Mouse (Mus musculus) kidney, embryonic 14.5 days (tissue): ENCODE data around the gene Zfp771. TPM values are rescaled to one million over a fixed set of nuclear protein-coding genes. Genes with fewer than 3 reads are reported as not detected.

Experiments
- ATAC-seq: fragments of 200-750 bp; cut with Nextera tagmentation; 2 replicates; pipeline ENCODE4 v1.8.0; 2017; ENCODE audit warnings: moderate number of reproducible peaks, mild to moderate bottlenecking, moderate TSS enrichment, moderate library complexity; ENCODE audit not compliant: low FRiP score, low TSS enrichment
- H3K27ac ChIP-seq: fragments of 300-500 bp; sonication (generic); 2 replicates; pipeline ENCODE4 v1.5.1; 2014; ENCODE audit warnings: low read depth, mild to moderate bottlenecking, low read length, moderate library complexity, mixed read lengths
- H3K27me3 ChIP-seq: fragments of 300-500 bp; sonication (generic); 2 replicates; pipeline ENCODE4 v1.6.1; 2014; ENCODE audit warnings: mild to moderate bottlenecking, low read length; ENCODE audit not compliant: control insufficient read depth, insufficient read depth
- H3K36me3 ChIP-seq: fragments of 300-500 bp; sonication (generic); 2 replicates; pipeline ENCODE4 v1.6.1; 2014; ENCODE audit warnings: low read length, mixed read lengths; ENCODE audit not compliant: control insufficient read depth, insufficient read depth
- H3K4me1 ChIP-seq: fragments of 300-500 bp; sonication (generic); 2 replicates; pipeline ENCODE4 v1.6.1; 2014; ENCODE audit warnings: low read length, mixed read lengths; ENCODE audit not compliant: control insufficient read depth, insufficient read depth
- H3K4me2 ChIP-seq: fragments of 300-500 bp; sonication (generic); replicated peaks from 2 replicates; pipeline ENCODE4 v1.6.1; 2014; ENCODE audit warnings: low read depth, mild to moderate bottlenecking, low read length
- H3K4me3 ChIP-seq: fragments of 300-500 bp; sonication (generic); 2 replicates; pipeline ENCODE4 v1.5.1; 2014; ENCODE audit warnings: mild to moderate bottlenecking, low read length
- H3K9ac ChIP-seq: fragments of 300-500 bp; sonication (generic); 2 replicates; pipeline ENCODE4 v1.6.1; 2014; ENCODE audit warnings: low read depth, mild to moderate bottlenecking, low read length, moderate library complexity
- H3K9me3 ChIP-seq: fragments of 300-500 bp; sonication (generic); 2 replicates; pipeline ENCODE4 v1.6.1; 2016; ENCODE audit warnings: low read length; ENCODE audit not compliant: control insufficient read depth
- WGBS: fragments of 180-500 bp; shearing (Covaris S2); extraction: QIAGEN DNeasy Blood & Tissue Kit; methylation state at CpG from one replicate; pipeline ENCODE4 v1.1.7; 2014; 5-methylcytosine and 5-hydroxymethylcytosine counted together
- polyA plus RNA-seq: library from polyadenylated mRNA; unstranded; fragments of >200 nt; fragmentation: Nextera tagmentation; extraction: Ambion mirVana; gene quantifications from 2 replicates; pipeline ENCODE4 v1.2.1, GENCODE M21; 2014

Zfp771 gene
- polyA plus RNA-seq, 1 experiment from 2014 or later, result 59.3 TPM

DNA sequence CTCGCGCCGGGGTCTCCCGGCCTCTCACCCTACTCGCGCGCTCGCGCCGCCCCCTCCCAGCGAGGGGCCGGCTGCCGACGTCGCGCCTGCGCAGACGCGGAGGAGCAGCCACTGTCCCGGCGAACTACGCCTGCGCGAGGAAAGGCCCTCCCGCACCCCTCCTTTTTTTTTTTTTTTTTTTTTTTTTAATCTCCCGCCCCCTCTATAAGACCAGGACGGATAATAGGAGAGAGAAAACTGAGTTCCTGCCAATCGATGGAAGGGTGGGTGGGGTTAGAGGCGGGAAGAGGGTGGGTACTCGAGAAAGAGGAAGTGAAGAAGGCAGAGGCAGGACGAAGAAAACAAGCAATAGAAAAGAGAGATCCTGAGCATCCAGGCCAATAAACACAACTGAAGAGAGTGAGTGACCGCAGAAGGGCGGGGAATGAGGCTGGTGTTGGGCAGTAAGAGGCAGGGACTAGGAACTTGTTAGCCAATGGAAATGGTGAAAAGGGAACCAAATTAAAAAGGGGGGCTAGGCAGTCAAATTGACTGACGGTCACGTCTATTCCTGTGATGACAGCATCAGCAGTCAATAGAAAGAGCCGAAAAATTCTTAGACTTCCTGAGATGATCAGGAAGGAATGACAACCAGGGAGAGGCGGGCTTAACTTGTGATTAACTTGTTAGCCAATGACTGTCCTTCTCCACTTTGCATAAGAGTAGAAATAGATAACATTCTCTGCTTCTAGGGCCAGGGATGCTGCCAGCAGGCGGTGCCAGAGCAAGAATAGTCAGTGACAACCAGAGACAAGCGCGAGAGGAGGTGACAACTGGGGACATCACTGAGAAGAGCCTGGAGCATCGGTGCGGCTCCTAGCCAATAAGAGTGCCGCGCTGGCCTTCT lies 35.3 kb upstream of the Zfp771 start, which contains the start of gene Mylpf:
Gene Mylpf (plus strand): TSS at position 338 of the 886 bp plus-strand sequence.
- ATAC-seq, result peak; percentile 94
- under 1% methylated on average over 44 of the region's 44 CpGs for WGBS
- peak within 1 kb of the TSS; percentile 85 for H3K27ac ChIP-seq

DNA sequence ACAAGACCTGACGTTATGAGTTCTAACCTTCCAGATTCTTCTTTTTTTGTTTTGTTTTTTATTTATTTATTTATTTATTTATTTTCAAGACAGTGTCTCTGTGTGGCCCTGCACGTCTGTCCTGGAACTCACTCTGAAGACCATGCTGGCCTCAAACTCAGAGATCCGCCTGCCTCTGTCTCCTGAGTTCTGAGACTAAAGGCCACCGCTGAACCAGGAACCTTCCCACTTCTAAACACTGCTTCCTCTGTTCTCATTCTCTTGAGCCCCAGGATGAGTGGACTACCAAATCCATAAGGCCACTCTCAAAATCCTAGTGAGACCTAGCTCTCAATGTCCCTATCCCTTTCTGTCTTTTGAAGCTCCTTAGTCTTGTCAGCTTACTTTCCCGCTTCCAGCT lies 34.2 kb upstream of the Zfp771 start:
- H3K9me3 ChIP-seq, result no peaks in the 10 kb centered on the region
- no peaks in the 10 kb centered on the region; the same call in 1 of the 2 replicates for H3K36me3 ChIP-seq
- peaks cover 21% of the 10 kb centered on the region for H3K4me1 ChIP-seq
- no peak for ATAC-seq
- H3K4me3 ChIP-seq, result no peak overlapping the region
- WGBS, result 77% methylated on average over 5 of the region's 5 CpGs
- no peak overlapping the region for H3K9ac ChIP-seq
- H3K4me2 ChIP-seq, result no peak overlapping the region
- H3K27ac ChIP-seq, result no peak overlapping the region
- no peaks in the 10 kb centered on the region for H3K27me3 ChIP-seq

More for the DNA sequence above, 35.3 kb upstream of the Zfp771 start, which contains the start of gene Mylpf:
- H3K36me3 ChIP-seq, result peaks cover 4% of the 10 kb centered on the region; the same call in 1 of the 2 replicates
- peak within 1 kb of the TSS; percentile 89 for H3K9ac ChIP-seq
- H3K4me1 ChIP-seq, result peaks cover 17% of the 10 kb centered on the region
- H3K4me2 ChIP-seq, result peak within 1 kb of the TSS; percentile 75
- no peaks in the 10 kb centered on the region for H3K9me3 ChIP-seq
- H3K4me3 ChIP-seq, result peak within 1 kb of the TSS; percentile 87
- no peaks in the 10 kb centered on the region for H3K27me3 ChIP-seq

DNA sequence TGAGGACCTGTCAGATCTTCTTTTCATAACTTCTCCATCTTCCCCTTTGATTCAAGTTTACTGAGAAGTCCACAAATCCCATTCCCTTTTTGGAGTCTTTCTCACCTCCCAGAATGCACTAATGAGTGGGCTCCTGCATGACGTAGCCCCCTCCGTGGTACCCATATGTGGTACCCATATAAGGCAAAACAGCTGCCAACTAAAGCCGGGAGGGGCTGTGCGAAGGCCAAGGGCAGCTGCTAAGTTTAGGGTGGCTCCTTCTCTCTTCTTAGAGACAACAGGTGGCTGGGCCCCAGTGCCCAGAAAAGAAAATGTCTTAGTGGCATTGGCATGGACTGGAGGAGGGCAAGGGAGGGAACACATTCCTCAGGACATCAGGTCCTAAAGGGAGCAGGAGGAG lies 33.8 kb upstream of the Zfp771 start:
- Histone ChIP-seq H3K9me3 (no peaks in the 10 kb centered on the region), H3K36me3 (no peaks in the 10 kb centered on the region; the same call in 1 of the 2 replicates), H3K27me3 (no peaks in the 10 kb centered on the region), H3K4me3 (no peak overlapping the region), H3K9ac (no peak overlapping the region), H3K27ac (no peak overlapping the region), H3K4me1 (peaks cover 20% of the 10 kb centered on the region), H3K4me2 (no peak overlapping the region)
- no peak for ATAC-seq
- 91% methylated on average over 4 of the region's 4 CpGs for WGBS

DNA sequence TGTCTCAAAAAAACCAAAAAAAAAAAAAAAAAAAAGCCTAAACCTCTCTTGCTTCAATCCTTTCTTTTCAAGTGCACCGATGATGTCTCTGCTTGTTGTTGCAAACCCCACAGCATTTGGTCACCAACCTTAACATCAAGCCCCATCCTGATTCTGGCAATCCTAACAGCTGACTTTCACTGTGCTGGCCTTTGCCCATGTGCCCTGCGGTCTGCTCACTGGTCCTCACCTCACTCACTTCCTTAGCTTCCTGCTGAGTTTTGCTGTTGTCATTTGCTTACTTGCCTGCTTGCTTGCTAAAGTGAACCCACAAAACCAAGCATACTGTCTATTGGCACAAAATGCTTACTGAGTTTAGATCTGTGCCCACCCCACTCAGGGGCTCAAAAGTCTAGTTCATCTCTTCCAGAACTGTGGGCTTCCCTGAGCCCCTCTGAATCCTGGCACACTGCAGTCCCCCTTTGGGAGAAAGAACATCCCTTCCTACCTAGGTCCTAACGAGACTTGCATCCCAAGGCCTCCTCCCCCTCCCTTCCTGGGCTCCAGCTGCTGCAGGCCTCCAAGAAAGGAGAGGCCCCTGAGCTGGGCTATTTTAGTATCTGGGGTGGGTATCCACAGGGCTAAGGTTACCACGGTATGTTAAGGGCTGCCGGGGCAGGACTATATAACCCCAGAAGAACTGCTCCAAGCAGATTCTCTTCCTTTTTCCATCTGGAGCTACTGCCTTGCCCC lies 32.9 kb upstream of the Zfp771 start:
- 63% methylated on average over 5 of the region's 5 CpGs for WGBS

DNA sequence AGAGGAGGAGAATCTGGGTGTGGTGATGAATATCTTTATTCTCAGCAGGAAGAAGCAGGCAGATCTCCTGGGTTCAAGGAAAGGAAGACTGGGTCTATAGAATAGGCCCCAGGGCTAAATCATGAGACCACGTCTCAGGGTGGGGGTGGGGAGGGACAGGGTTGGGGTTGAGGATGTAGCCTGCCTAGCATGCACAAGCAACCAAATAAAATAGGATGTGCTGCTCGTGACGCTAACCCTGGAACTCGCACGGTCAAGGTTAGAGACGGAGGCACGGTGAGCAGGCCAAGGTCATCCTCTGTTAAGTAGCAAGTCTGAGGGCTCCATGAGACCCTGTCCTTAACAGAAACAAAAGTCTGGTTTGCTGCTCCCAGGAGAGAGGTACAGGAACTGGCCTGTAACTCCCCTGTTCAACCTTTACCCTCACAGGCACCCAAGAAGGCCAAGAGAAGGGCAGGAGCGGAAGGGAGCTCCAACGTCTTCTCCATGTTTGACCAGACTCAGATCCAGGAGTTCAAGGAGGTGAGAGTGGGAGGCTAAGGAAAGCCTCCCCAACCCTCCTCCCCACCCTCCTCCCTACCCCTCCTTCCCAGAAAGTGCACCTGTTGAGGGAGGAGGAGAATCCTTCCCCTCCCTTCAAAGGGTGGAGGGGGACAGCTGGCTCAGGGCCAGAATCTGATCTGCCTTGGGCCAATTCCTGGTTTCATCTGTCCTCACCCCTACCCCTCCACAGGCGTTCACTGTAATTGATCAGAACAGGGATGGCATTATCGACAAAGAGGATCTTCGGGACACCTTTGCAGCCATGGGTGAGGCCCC lies 31.4 kb upstream of the Zfp771 start:
- Histone ChIP-seq H3K36me3 (no peaks in the 10 kb centered on the region), H3K27me3 (no peaks in the 10 kb centered on the region), H3K9me3 (no peaks in the 10 kb centered on the region), H3K4me1 (0 out of 2 replicates have a peak, but pooled peaks cover 4% of the 10 kb centered on the region), H3K9ac (no peak overlapping the region), H3K4me2 (no peak overlapping the region), H3K4me3 (no peak overlapping the region), H3K27ac (no peak overlapping the region)
- WGBS, result 86% methylated on average over 12 of the region's 12 CpGs
- no peak for ATAC-seq

More for the DNA sequence above, 32.9 kb upstream of the Zfp771 start:
- Histone ChIP-seq H3K36me3 (no peaks in the 10 kb centered on the region), H3K9ac (no peak overlapping the region), H3K27me3 (no peaks in the 10 kb centered on the region), H3K27ac (no peak overlapping the region), H3K4me3 (no peak overlapping the region), H3K4me1 (peaks cover 15% of the 10 kb centered on the region), H3K9me3 (no peaks in the 10 kb centered on the region), H3K4me2 (no peak overlapping the region)
- ATAC-seq, result no peak

DNA sequence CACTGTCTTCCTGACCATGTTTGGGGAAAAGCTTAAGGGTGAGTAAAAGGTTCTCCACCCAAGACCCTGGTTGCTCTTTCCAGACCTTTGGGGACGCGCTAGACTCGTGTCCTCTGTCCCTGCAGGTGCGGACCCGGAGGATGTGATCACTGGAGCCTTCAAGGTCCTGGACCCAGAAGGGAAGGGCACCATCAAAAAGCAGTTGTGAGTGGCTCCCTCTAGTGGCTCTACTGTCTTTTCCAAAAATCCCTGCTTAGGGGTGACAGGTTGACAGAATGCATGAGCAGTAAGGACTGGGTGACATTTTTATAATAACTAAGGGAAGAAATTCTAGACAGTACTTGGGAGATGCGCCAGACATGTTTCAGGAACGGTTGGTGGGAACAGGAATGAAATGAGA lies 30.6 kb upstream of the Zfp771 start:
- Histone ChIP-seq H3K9ac (no peak overlapping the region), H3K27ac (no peak overlapping the region), H3K36me3 (no peaks in the 10 kb centered on the region), H3K27me3 (no peaks in the 10 kb centered on the region), H3K9me3 (no peaks in the 10 kb centered on the region), H3K4me2 (no peak overlapping the region), H3K4me3 (no peak overlapping the region), H3K4me1 (0 out of 2 replicates have a peak, but pooled peaks cover 4% of the 10 kb centered on the region)
- WGBS, result 34% methylated on average over 7 of the region's 7 CpGs
- ATAC-seq, result no peak

DNA sequence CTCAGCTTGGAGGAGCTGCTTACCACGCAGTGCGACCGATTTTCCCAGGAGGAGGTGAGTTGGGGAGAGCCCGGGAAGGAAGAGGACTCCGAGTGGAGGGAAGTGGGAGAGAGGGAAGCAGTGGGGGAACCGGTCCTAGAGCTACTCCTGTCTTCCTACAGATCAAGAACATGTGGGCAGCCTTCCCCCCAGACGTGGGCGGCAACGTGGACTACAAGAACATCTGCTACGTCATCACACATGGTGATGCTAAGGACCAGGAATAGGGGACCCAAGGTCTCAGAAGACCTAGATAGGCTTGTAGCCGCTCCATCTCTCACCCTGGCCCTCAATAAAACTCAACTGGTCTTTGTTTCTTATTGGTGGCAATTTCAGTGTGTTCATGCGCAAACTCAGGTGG lies 30.1 kb upstream of the Zfp771 start:
- Histone ChIP-seq H3K4me1 (0 out of 2 replicates have a peak, but pooled peaks cover 4% of the 10 kb centered on the region), H3K9ac (no peak overlapping the region), H3K4me3 (no peak overlapping the region), H3K4me2 (peak overlapping the region; percentile 51), H3K27me3 (no peaks in the 10 kb centered on the region), H3K9me3 (no peaks in the 10 kb centered on the region), H3K36me3 (no peaks in the 10 kb centered on the region), H3K27ac (no peak overlapping the region)
- 49% methylated on average over 12 of the region's 12 CpGs for WGBS
- no peak for ATAC-seq

DNA sequence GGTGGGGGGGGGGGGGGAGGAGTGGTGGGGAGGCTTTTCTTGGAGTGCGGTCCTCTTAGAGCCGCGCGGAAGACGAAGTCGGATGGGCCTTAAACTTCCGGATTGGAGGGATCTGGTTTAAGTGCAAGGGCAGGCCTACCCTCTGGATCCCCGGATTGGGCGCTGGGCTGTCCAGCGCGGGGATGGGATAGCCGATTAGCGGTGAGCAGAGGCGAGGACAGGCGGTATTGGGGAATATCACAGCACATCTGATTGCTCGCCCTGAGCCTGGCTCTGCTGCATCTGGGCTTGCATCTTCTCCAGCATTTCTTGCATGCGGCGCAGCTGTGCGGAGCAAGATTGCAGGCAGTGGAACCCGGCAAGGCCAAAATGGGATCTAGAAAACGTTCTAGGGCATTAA lies 29.6 kb upstream of the Zfp771 start:
- Histone ChIP-seq H3K4me1 (0 out of 2 replicates have a peak, but pooled peaks cover 4% of the 10 kb centered on the region), H3K27me3 (no peaks in the 10 kb centered on the region), H3K4me3 (peak overlapping the region; percentile 19; the same call in 1 of the 2 replicates), H3K27ac (no peak overlapping the region), H3K9ac (no peak overlapping the region; the same call in 1 of the 2 replicates), H3K36me3 (no peaks in the 10 kb centered on the region), H3K4me2 (peak overlapping the region; percentile 51), H3K9me3 (no peaks in the 10 kb centered on the region)
- 32% methylated on average over 21 of the region's 21 CpGs for WGBS
- ATAC-seq, result no peak
